Mouse (Mus musculus): Measurements from ENCODE around the gene C330021F23Rik. TPM values are rescaled to one million over a fixed set of nuclear protein-coding genes. Genes with fewer than 3 reads are reported as not detected.

Gene C330021F23Rik
- polyA plus RNA-seq, 1 experiment from 2014 or later: 0.72 TPM

DNA sequence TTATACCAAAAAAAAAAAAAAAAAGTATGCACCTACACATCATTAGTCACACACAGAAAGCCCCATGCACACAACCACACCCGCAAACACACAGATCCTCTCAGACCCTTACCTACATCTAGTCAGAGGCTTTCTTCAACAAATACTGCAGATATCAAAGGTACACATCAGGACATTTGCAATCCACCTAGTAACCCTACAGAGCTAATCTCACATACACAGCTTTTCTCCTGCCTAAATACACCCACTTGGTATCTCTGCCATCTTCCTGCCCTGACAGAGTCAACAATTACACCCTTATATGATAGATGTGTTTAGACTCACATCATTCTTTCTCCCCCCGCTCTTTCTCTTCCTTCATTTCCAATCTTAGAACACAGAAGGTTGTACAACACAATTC lies 18.7 kb downstream of the C330021F23Rik start:
- no peaks in the 10 kb centered on the region for H3K9me3 ChIP-seq (ENCODE audit: control insufficient read depth, low read length)
- no peaks in the 10 kb centered on the region for H3K27me3 ChIP-seq (ENCODE audit: control insufficient read depth, insufficient read depth, low read length)
- H3K4me3 ChIP-seq (replicated peaks; ENCODE audit: low read length): no peak overlapping the region
- H3K4me1 ChIP-seq (replicated peaks; ENCODE audit: control insufficient read depth, insufficient read depth, low read length): no peaks in the 10 kb centered on the region
- DNase-seq (ENCODE audit: low spot score): no peak
- no peak overlapping the region for H3K9ac ChIP-seq
- H3K4me2 ChIP-seq (replicated peaks): no peak overlapping the region
- H3K36me3 ChIP-seq (replicated peaks; ENCODE audit: control insufficient read depth, insufficient read depth): no peaks in the 10 kb centered on the region
- no peak for ATAC-seq (ENCODE audit: low FRiP score)
- no peak overlapping the region for H3K27ac ChIP-seq
- WGBS: 98% methylated on average over 2 of the region's 2 CpGs

DNA sequence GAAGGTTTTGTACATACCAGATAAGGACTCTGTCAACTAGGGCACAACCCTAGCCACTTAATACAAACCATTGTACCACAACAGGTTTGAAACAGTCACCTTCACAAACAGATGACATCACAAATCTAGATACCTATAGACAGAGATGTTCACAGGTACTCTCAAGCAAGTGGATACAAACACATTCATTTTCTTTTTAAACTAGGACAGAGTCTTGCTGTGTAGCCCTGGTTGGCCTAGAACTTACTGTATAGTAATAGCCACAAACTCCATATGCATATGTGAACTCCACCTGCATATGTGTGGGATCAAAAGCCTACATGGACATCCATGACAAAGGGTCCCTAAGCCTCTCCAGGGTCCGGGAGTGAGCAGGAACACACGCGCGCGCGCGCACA lies 19.2 kb downstream of the C330021F23Rik start, which contains the start of gene Camsap3:
Camsap3 (plus strand) TSS at position 301 of the 398 bp plus-strand sequence.
- H3K4me1 ChIP-seq (replicated peaks; ENCODE audit: control insufficient read depth, insufficient read depth, low read length): no peaks in the 10 kb centered on the region
- DNase-seq (ENCODE audit: low spot score) (peak; percentile 35), ATAC-seq (ENCODE audit: low FRiP score) (no peak; the same call in 1 of the 2 replicates)
- H3K36me3 ChIP-seq (replicated peaks; ENCODE audit: control insufficient read depth, insufficient read depth): no peaks in the 10 kb centered on the region
- H3K4me3 ChIP-seq (replicated peaks; ENCODE audit: low read length): peak within 1 kb of the TSS; percentile 86
- H3K4me2 ChIP-seq (replicated peaks): peak within 1 kb of the TSS; percentile 69
- peak within 1 kb of the TSS; percentile 91 for H3K27ac ChIP-seq
- peak within 1 kb of the TSS; percentile 91 for H3K9ac ChIP-seq
- H3K9me3 ChIP-seq (ENCODE audit: control insufficient read depth, low read length): no peaks in the 10 kb centered on the region
- H3K27me3 ChIP-seq (ENCODE audit: control insufficient read depth, insufficient read depth, low read length): no peaks in the 10 kb centered on the region
- 1% methylated on average over 7 of the region's 7 CpGs for WGBS

DNA sequence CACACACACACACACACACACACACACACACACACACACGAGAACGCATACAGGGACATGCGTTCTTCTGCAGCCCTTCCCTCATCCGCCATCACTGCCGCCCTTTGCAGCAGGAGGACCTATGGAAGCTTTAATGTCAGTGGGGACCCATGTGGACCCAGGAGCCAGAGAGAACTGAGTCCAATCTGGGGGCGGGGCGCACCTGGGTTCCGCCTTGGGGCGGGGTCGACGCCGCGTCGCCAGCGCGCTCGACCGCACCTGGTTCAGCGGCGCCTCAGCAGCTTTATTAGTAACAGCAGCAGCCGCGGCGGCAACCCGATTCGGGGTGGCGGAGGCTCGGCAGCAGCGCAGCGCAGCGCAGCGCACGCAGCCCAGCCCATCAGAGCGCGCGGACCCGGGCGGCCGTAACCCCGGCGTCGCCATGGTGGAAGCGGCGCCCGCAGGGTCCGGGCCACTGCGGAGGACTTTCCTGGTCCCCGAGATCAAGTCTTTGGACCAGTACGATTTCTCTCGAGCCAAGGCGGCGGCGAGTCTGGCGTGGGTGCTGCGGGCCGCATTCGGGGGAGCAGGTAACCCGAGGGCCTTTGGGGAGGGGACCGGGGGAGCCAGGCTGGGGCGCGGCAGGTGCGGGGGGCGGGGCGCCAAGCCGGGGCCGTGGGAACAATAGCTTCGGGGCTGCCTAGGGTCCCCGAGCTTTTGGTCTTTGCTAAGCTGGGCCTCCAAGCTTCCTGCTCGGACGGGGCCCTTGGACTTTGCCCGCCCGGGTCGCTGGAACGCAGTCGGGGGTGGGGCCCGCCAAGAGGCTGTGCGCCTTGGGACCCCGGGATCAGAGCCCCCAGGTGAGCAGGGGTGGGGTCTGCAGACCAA lies 19.8 kb downstream of the C330021F23Rik start:
- H3K27ac ChIP-seq: peak overlapping the region; percentile 91
- no peaks in the 10 kb centered on the region for H3K36me3 ChIP-seq (replicated peaks; ENCODE audit: control insufficient read depth, insufficient read depth)
- ATAC-seq (ENCODE audit: low FRiP score): peak; percentile 81
- H3K9me3 ChIP-seq (ENCODE audit: control insufficient read depth, low read length): no peaks in the 10 kb centered on the region
- peak overlapping the region; percentile 86 for H3K4me3 ChIP-seq (replicated peaks; ENCODE audit: low read length)
- peak; percentile 71 for DNase-seq (ENCODE audit: low spot score)
- under 1% methylated on average over 74 of the region's 77 CpGs for WGBS
- H3K9ac ChIP-seq: peak overlapping the region; percentile 91
- H3K4me2 ChIP-seq (replicated peaks): peak overlapping the region; percentile 69
- no peaks in the 10 kb centered on the region for H3K4me1 ChIP-seq (replicated peaks; ENCODE audit: control insufficient read depth, insufficient read depth, low read length)
- H3K27me3 ChIP-seq (ENCODE audit: control insufficient read depth, insufficient read depth, low read length): no peaks in the 10 kb centered on the region

DNA sequence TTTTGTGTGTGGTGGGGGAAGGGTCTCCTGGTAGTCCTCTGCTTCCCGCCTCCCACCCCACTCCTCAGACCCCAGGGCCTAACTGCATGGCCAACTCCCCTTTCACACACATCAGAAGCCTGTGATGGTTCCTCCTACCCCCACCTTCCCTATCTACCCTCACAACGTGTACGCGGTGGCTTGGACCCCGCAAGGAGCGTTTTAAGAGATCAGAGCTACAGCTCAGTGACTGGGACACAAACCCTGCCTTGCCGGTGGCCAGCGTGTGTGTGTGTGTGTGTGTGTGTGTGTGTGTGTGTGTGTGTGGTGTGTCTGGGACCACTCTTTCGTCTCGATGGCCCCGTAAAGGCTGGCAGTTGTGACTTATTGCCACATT lies 20.5 kb downstream of the C330021F23Rik start:
- DNase-seq (ENCODE audit: low spot score) (peak; percentile 38), ATAC-seq (ENCODE audit: low FRiP score) (peak; percentile 65)
- Histone ChIP-seq H3K4me1 (replicated peaks; ENCODE audit: control insufficient read depth, insufficient read depth, low read length) (no peaks in the 10 kb centered on the region), H3K9ac (peak overlapping the region; percentile 91), H3K27ac (peak overlapping the region; percentile 91), H3K27me3 (ENCODE audit: control insufficient read depth, insufficient read depth, low read length) (no peaks in the 10 kb centered on the region), H3K36me3 (replicated peaks; ENCODE audit: control insufficient read depth, insufficient read depth) (no peaks in the 10 kb centered on the region), H3K4me2 (replicated peaks) (peak overlapping the region; percentile 69), H3K4me3 (replicated peaks; ENCODE audit: low read length) (peak overlapping the region; percentile 86), H3K9me3 (ENCODE audit: control insufficient read depth, low read length) (no peaks in the 10 kb centered on the region)
- WGBS: 5% methylated on average over 10 of the region's 11 CpGs

DNA sequence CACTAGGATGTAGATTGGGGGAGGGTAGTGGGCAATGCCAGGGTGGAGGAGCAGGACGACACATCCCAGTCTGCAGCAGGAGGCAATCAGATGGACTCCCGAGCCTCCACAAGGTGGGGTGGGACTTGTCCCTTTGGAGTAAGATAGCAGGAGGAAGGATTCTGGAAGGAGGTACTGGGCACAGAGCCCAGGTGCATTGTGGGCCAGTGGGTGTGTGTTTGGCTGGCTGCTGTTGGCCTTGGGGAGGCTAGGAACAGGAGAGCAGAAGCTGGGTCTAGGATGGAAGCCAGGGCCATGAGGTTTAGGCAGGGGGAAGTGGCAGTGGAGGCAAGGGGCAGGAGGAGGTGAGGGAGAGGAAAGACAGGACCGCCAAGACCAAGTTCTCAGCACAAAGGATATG lies 25.7 kb downstream of the C330021F23Rik start:
- ATAC-seq (ENCODE audit: low FRiP score) (no peak), DNase-seq (ENCODE audit: low spot score) (no peak)
- Histone ChIP-seq H3K27ac (no peak overlapping the region), H3K4me2 (replicated peaks) (no peak overlapping the region), H3K27me3 (ENCODE audit: control insufficient read depth, insufficient read depth, low read length) (no peaks in the 10 kb centered on the region), H3K4me3 (replicated peaks; ENCODE audit: low read length) (no peak overlapping the region), H3K9ac (no peak overlapping the region), H3K4me1 (replicated peaks; ENCODE audit: control insufficient read depth, insufficient read depth, low read length) (no peaks in the 10 kb centered on the region), H3K36me3 (replicated peaks; ENCODE audit: control insufficient read depth, insufficient read depth) (peaks cover 8% of the 10 kb centered on the region), H3K9me3 (ENCODE audit: control insufficient read depth, low read length) (no peaks in the 10 kb centered on the region)
- 73% methylated on average over 3 of the region's 3 CpGs for WGBS

DNA sequence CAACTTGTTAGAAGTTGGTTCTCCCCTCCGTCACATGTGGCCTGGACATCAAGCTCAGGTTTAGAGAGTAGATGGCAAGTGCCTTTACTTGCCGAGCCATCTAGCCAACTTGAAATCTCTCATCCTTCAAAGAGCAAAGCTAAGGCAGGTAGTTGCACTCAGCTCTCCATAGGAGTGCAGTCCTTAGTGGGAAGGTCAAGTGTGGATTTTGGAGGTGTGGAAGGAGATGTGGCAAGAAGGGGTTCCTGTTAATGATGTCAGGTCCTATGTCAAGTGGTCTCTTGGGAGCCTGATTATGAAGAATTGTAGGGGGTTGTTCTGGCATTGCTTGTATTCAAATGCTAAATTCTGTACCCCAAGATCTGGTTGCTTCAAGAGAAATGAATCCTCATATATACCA lies 26.7 kb downstream of the C330021F23Rik start:
- WGBS: 88% methylated on average over 2 of the region's 2 CpGs
- no peak overlapping the region for H3K27ac ChIP-seq
- H3K4me3 ChIP-seq (replicated peaks; ENCODE audit: low read length): no peak overlapping the region
- no peaks in the 10 kb centered on the region for H3K27me3 ChIP-seq (ENCODE audit: control insufficient read depth, insufficient read depth, low read length)
- peaks cover 17% of the 10 kb centered on the region for H3K36me3 ChIP-seq (replicated peaks; ENCODE audit: control insufficient read depth, insufficient read depth)
- no peak for DNase-seq (ENCODE audit: low spot score)
- no peaks in the 10 kb centered on the region for H3K4me1 ChIP-seq (replicated peaks; ENCODE audit: control insufficient read depth, insufficient read depth, low read length)
- no peak overlapping the region for H3K4me2 ChIP-seq (replicated peaks)
- H3K9me3 ChIP-seq (ENCODE audit: control insufficient read depth, low read length): no peaks in the 10 kb centered on the region
- no peak for ATAC-seq (ENCODE audit: low FRiP score)
- H3K9ac ChIP-seq: no peak overlapping the region

DNA sequence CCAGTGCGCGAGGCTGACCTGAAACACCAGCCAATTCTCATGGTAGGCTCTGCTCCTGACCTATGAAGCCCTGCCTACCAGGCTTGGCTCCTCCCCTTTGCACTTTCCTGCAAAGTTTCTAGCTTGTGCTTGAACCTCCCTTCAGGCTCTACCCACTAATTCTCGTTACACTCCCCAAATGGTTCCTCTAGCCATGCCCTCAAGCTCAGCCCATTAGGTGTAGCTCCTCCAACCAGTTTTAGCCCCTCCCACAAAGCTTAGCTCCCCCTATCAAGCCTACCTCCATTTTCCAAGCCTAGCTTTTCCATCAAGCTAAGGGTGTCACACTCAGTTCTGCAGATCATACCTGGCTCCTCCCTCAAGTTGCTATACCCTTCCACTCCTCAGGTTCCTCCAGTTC lies 30.3 kb downstream of the C330021F23Rik start:
- H3K4me2 ChIP-seq (replicated peaks): no peak overlapping the region
- H3K36me3 ChIP-seq (replicated peaks; ENCODE audit: control insufficient read depth, insufficient read depth): peaks cover 52% of the 10 kb centered on the region
- 77% methylated on average over 3 of the region's 3 CpGs for WGBS

DNA sequence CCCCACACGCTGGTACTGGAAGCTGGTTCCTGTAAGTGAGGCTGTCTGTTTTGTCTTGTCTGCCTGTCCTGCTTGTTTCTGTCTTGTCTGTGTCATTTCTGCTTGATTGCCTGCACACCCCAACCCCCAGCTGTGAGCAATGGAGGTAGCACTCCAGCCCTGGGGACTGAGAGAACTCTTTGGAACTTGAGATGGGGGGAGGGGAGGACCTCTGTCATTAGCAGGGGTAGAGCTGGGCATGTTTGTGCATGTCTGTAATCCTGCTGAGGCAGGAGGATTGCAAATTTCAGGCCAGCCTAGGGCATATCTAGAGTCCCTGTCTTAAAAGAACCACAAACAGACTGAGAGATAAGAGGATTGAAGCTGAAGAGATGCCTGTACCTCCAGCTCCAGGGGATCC lies 31.4 kb downstream of the C330021F23Rik start:
- DNase-seq (ENCODE audit: low spot score) (no peak), ATAC-seq (ENCODE audit: low FRiP score) (no peak)
- no peak overlapping the region for H3K4me2 ChIP-seq (replicated peaks)
- H3K36me3 ChIP-seq (replicated peaks; ENCODE audit: control insufficient read depth, insufficient read depth): peaks cover 64% of the 10 kb centered on the region
- no peak overlapping the region for H3K4me3 ChIP-seq (replicated peaks; ENCODE audit: low read length)
- no peaks in the 10 kb centered on the region for H3K4me1 ChIP-seq (replicated peaks; ENCODE audit: control insufficient read depth, insufficient read depth, low read length)
- H3K9ac ChIP-seq: no peak overlapping the region
- 80% methylated on average over 1 of the region's 1 CpGs for WGBS
- no peaks in the 10 kb centered on the region for H3K9me3 ChIP-seq (ENCODE audit: control insufficient read depth, low read length)
- no peaks in the 10 kb centered on the region for H3K27me3 ChIP-seq (ENCODE audit: control insufficient read depth, insufficient read depth, low read length)
- H3K27ac ChIP-seq: no peak overlapping the region

More for the DNA sequence above, 30.3 kb downstream of the C330021F23Rik start:
- Histone ChIP-seq H3K4me3 (replicated peaks; ENCODE audit: low read length) (no peak overlapping the region), H3K9me3 (ENCODE audit: control insufficient read depth, low read length) (no peaks in the 10 kb centered on the region), H3K9ac (no peak overlapping the region), H3K27ac (no peak overlapping the region), H3K27me3 (ENCODE audit: control insufficient read depth, insufficient read depth, low read length) (no peaks in the 10 kb centered on the region), H3K4me1 (replicated peaks; ENCODE audit: control insufficient read depth, insufficient read depth, low read length) (no peaks in the 10 kb centered on the region)
- ATAC-seq (ENCODE audit: low FRiP score): no peak
- DNase-seq (ENCODE audit: low spot score): no peak

GRCm38 (mm10) chr8:3600401-3600800 lies 32.6 kb downstream of the C330021F23Rik start:
- Histone ChIP-seq H3K4me3 (replicated peaks; ENCODE audit: low read length) (no peak overlapping the region), H3K9ac (no peak overlapping the region), H3K4me1 (replicated peaks; ENCODE audit: control insufficient read depth, insufficient read depth, low read length) (no peaks in the 10 kb centered on the region), H3K4me2 (replicated peaks) (no peak overlapping the region), H3K27ac (no peak overlapping the region), H3K36me3 (replicated peaks; ENCODE audit: control insufficient read depth, insufficient read depth) (peaks cover 73% of the 10 kb centered on the region), H3K27me3 (ENCODE audit: control insufficient read depth, insufficient read depth, low read length) (no peaks in the 10 kb centered on the region), H3K9me3 (ENCODE audit: control insufficient read depth, low read length) (no peaks in the 10 kb centered on the region)
- WGBS: 94% methylated on average over 6 of the region's 6 CpGs
- ATAC-seq (ENCODE audit: low FRiP score) (no peak), DNase-seq (ENCODE audit: low spot score) (no peak)

Measured in hindbrain, embryonic 14.5 days (tissue).